Mouse (Mus musculus) right cerebral cortex, adult 2 months (tissue): ENCODE measurements around the gene Zranb2.

Experiments used
- DNase-seq, 2 experiments: peaks; one replicate each; pipeline ENCODE4 v3.0.0; 2021 to 2022; ENCODE audit warnings: low spot score in 2 of 2

The Zranb2 gene

GRCm38 (mm10) chr3:157533964-157534785 lies at the start of gene Zranb2:
Zranb2 (plus strand) TSS chr3:157534160.
- DNase-seq: peak; percentile 94 to 95

- no peak for DNase-seq
Measured at GRCm38 (mm10) chr3:157492043-157492442, 41.9 kb upstream of the Zranb2 start.

- no peak for DNase-seq
Measured at GRCm38 (mm10) chr3:157502216-157502615, 31.7 kb upstream of the Zranb2 start.

GRCm38 (mm10) chr3:157514116-157514796 lies 19.7 kb upstream of the Zranb2 start:
- no peak for DNase-seq

- no peak for DNase-seq
Measured at GRCm38 (mm10) chr3:157516471-157516870, 17.5 kb upstream of the Zranb2 start.

GRCm38 (mm10) chr3:157517992-157518391 lies 16.0 kb upstream of the Zranb2 start:
- DNase-seq: no peak

GRCm38 (mm10) chr3:157520433-157520832 lies 13.5 kb upstream of the Zranb2 start:
- DNase-seq: peak; percentile 85 to 86

- no peak for DNase-seq
Measured at GRCm38 (mm10) chr3:157523834-157524233, 10.1 kb upstream of the Zranb2 start.

GRCm38 (mm10) chr3:157531585-157531984 lies 2.4 kb upstream of the Zranb2 start:
- DNase-seq: no peak

- DNase-seq: peak in 1 of 2 experiments; percentile 48
Measured at GRCm38 (mm10) chr3:157534786-157535415, 941 bp downstream of the Zranb2 start.

GRCm38 (mm10) chr3:157549323-157549722 lies 15.4 kb downstream of the Zranb2 start:
- no peak for DNase-seq

GRCm38 (mm10) chr3:157549758-157550600 lies 16.0 kb downstream of the Zranb2 start:
- no peak for DNase-seq

- peak; percentile 21 to 46 for DNase-seq
Measured at GRCm38 (mm10) chr3:157565196-157565595, 31.2 kb downstream of the Zranb2 start.

GRCm38 (mm10) chr3:157566725-157567565 lies 33.0 kb downstream of the Zranb2 start, which contains the start of gene Ptger3:
Ptger3 (plus strand) TSS chr3:157566892.
- DNase-seq: peak; percentile 46 to 73

GRCm38 (mm10) chr3:157567566-157568132 lies 33.7 kb downstream of the Zranb2 start:
- DNase-seq: peak; percentile 17 to 23

- DNase-seq: no peak
Measured at GRCm38 (mm10) chr3:157572011-157572410, 38.1 kb downstream of the Zranb2 start.

- no peak for DNase-seq
Measured at GRCm38 (mm10) chr3:157575441-157576342, 41.7 kb downstream of the Zranb2 start.

- DNase-seq: no peak
Measured at GRCm38 (mm10) chr3:157576343-157576722, 42.4 kb downstream of the Zranb2 start.

GRCm38 (mm10) chr3:157576862-157577261 lies 42.9 kb downstream of the Zranb2 start:
- no peak for DNase-seq
